Mouse (Mus musculus) lung, embryonic 15.5 days (tissue): ENCODE data around the gene Epha8. TPM values are rescaled to one million over a fixed set of nuclear protein-coding genes. Genes with fewer than 3 reads are reported as not detected.

Source experiments
- ATAC-seq: fragments of 200-750 bp; cut with Nextera tagmentation; 2 replicates; pipeline ENCODE4 v1.8.0; 2017; ENCODE audit warnings: moderate number of reproducible peaks, borderline replicate concordance; ENCODE audit not compliant: low FRiP score, low TSS enrichment; ENCODE audit errors: extremely low read depth
- H3K27ac ChIP-seq: fragments of 300-500 bp; sonication (generic); 2 replicates; pipeline ENCODE4 v1.5.1; 2015; ENCODE audit warnings: moderate library complexity, mild to moderate bottlenecking, inconsistent platforms
- H3K27me3 ChIP-seq: fragments of 300-500 bp; sonication (generic); 2 replicates; pipeline ENCODE4 v1.6.1; 2015; ENCODE audit warnings: inconsistent platforms
- H3K36me3 ChIP-seq: fragments of 300-500 bp; sonication (generic); 2 replicates; pipeline ENCODE4 v1.6.1; 2015; ENCODE audit warnings: inconsistent platforms
- H3K4me1 ChIP-seq: fragments of 300-500 bp; sonication (generic); 2 replicates; pipeline ENCODE4 v1.6.1; 2015; ENCODE audit warnings: inconsistent platforms
- H3K4me2 ChIP-seq: fragments of 300-500 bp; sonication (generic); 2 replicates; pipeline ENCODE4 v1.6.1; 2015; ENCODE audit warnings: inconsistent platforms, mild to moderate bottlenecking, moderate library complexity
- H3K4me3 ChIP-seq: fragments of 300-500 bp; sonication (generic); 2 replicates; pipeline ENCODE4 v1.5.1; 2015; ENCODE audit warnings: mild to moderate bottlenecking, inconsistent platforms
- H3K9ac ChIP-seq: fragments of 300-500 bp; sonication (generic); 2 replicates; pipeline ENCODE4 v1.6.1; 2015; ENCODE audit warnings: inconsistent platforms
- H3K9me3 ChIP-seq: fragments of 300-500 bp; sonication (generic); 2 replicates; pipeline ENCODE4 v1.6.1; 2016; ENCODE audit warnings: inconsistent platforms
- WGBS: fragments of 180-500 bp; shearing (Covaris S2); methylation state at CpG from one replicate; pipeline ENCODE4 v1.1.7; 2015; 5-methylcytosine and 5-hydroxymethylcytosine counted together
- polyA plus RNA-seq: library from polyadenylated mRNA; unstranded; fragments of >200 nt; fragmentation: Nextera tagmentation; extraction: Ambion mirVana; gene quantifications from 2 replicates; pipeline ENCODE4 v1.2.1, GENCODE M21; 2015

Gene Epha8
- polyA plus RNA-seq, 1 experiment from 2014 or later = 0.06 TPM

- H3K9me3 ChIP-seq = no peaks in the 10 kb centered on the region
- no peak overlapping the region for H3K9ac ChIP-seq
- ATAC-seq = peak; percentile 58; the same call in 1 of the 2 replicates
- no peak overlapping the region for H3K4me2 ChIP-seq
- peaks cover 14% of the 10 kb centered on the region for H3K4me1 ChIP-seq
- H3K27ac ChIP-seq = no peak overlapping the region
- WGBS = 30% methylated on average over 10 of the region's 10 CpGs
- peaks cover 91% of the 10 kb centered on the region for H3K27me3 ChIP-seq
- H3K36me3 ChIP-seq = no peaks in the 10 kb centered on the region
- H3K4me3 ChIP-seq = no peak overlapping the region
Measured at GRCm38 (mm10) chr4:136949266-136949989, 7.2 kb downstream of the Epha8 start.

GRCm38 (mm10) chr4:136945397-136945796 is 11.2 kb downstream of the Epha8 start:
- H3K4me3 ChIP-seq = no peak overlapping the region
- H3K4me2 ChIP-seq = no peak overlapping the region
- no peak for ATAC-seq
- H3K4me1 ChIP-seq = peaks cover 27% of the 10 kb centered on the region
- H3K27ac ChIP-seq = no peak overlapping the region
- H3K36me3 ChIP-seq = no peaks in the 10 kb centered on the region
- peaks cover 91% of the 10 kb centered on the region for H3K27me3 ChIP-seq
- H3K9me3 ChIP-seq = no peaks in the 10 kb centered on the region
- no peak overlapping the region for H3K9ac ChIP-seq
- WGBS = 55% methylated on average over 17 of the region's 17 CpGs

GRCm38 (mm10) chr4:136944558-136945350 is 11.9 kb downstream of the Epha8 start:
- no peak overlapping the region for H3K4me2 ChIP-seq
- H3K9ac ChIP-seq = no peak overlapping the region
- no peak overlapping the region for H3K27ac ChIP-seq
- no peak for ATAC-seq
- no peaks in the 10 kb centered on the region for H3K9me3 ChIP-seq
- no peaks in the 10 kb centered on the region for H3K36me3 ChIP-seq
- H3K27me3 ChIP-seq = peaks cover 91% of the 10 kb centered on the region
- 78% methylated on average over 11 of the region's 11 CpGs for WGBS
- H3K4me1 ChIP-seq = peaks cover 20% of the 10 kb centered on the region
- H3K4me3 ChIP-seq = no peak overlapping the region

GRCm38 (mm10) chr4:136943175-136943574 is 13.4 kb downstream of the Epha8 start:
- H3K27me3 ChIP-seq = peaks cover 96% of the 10 kb centered on the region
- H3K9me3 ChIP-seq = no peaks in the 10 kb centered on the region
- H3K4me3 ChIP-seq = no peak overlapping the region
- no peaks in the 10 kb centered on the region for H3K36me3 ChIP-seq
- 8% methylated on average over 13 of the region's 13 CpGs for whole genome bisulfite sequencing
- H3K4me2 ChIP-seq = no peak overlapping the region
- H3K4me1 ChIP-seq = peaks cover 13% of the 10 kb centered on the region
- no peak overlapping the region for H3K27ac ChIP-seq
- no peak for ATAC-seq
- no peak overlapping the region; the same call in 1 of the 2 replicates for H3K9ac ChIP-seq

- peaks cover 96% of the 10 kb centered on the region for H3K27me3 ChIP-seq
- H3K4me3 ChIP-seq = no peak overlapping the region
- H3K9ac ChIP-seq = no peak overlapping the region; the same call in 1 of the 2 replicates
- H3K4me1 ChIP-seq = peaks cover 13% of the 10 kb centered on the region
- WGBS = 17% methylated on average over 18 of the region's 18 CpGs
- H3K36me3 ChIP-seq = no peaks in the 10 kb centered on the region
- peak; percentile 76 for ATAC-seq
- H3K9me3 ChIP-seq = no peaks in the 10 kb centered on the region
- H3K27ac ChIP-seq = no peak overlapping the region
- H3K4me2 ChIP-seq = no peak overlapping the region
Measured at GRCm38 (mm10) chr4:136942761-136943160, 13.9 kb downstream of the Epha8 start.

- H3K4me3 ChIP-seq = no peak overlapping the region
- no peaks in the 10 kb centered on the region for H3K9me3 ChIP-seq
- ATAC-seq = no peak
- H3K4me1 ChIP-seq = peaks cover 16% of the 10 kb centered on the region
- no peak overlapping the region for H3K4me2 ChIP-seq
- no peaks in the 10 kb centered on the region for H3K36me3 ChIP-seq
- H3K9ac ChIP-seq = no peak overlapping the region
- H3K27me3 ChIP-seq = peaks cover 77% of the 10 kb centered on the region
- WGBS = 80% methylated on average over 5 of the region's 5 CpGs
- no peak overlapping the region for H3K27ac ChIP-seq
Measured at GRCm38 (mm10) chr4:136937935-136938334, 18.7 kb downstream of the Epha8 start.

- Histone ChIP-seq H3K36me3 (no peaks in the 10 kb centered on the region), H3K4me3 (no peak overlapping the region), H3K4me2 (no peak overlapping the region), H3K27me3 (peaks cover 77% of the 10 kb centered on the region), H3K27ac (no peak overlapping the region), H3K9ac (no peak overlapping the region), H3K4me1 (peaks cover 10% of the 10 kb centered on the region; the same call in 1 of the 2 replicates), H3K9me3 (no peaks in the 10 kb centered on the region)
- no peak for ATAC-seq
- WGBS = 60% methylated on average over 4 of the region's 4 CpGs
Measured at GRCm38 (mm10) chr4:136937344-136937743, 19.3 kb downstream of the Epha8 start.

GRCm38 (mm10) chr4:136934746-136935613 is 21.6 kb downstream of the Epha8 start:
- H3K4me1 ChIP-seq = peaks cover 8% of the 10 kb centered on the region; the same call in 1 of the 2 replicates
- H3K27ac ChIP-seq = no peak overlapping the region
- 40% methylated on average over 18 of the region's 18 CpGs for WGBS
- no peaks in the 10 kb centered on the region for H3K36me3 ChIP-seq
- no peak overlapping the region for H3K4me3 ChIP-seq
- no peak overlapping the region for H3K9ac ChIP-seq
- H3K9me3 ChIP-seq = no peaks in the 10 kb centered on the region
- H3K4me2 ChIP-seq = no peak overlapping the region
- peak; percentile 69; the same call in 1 of the 2 replicates for ATAC-seq
- peaks cover 75% of the 10 kb centered on the region for H3K27me3 ChIP-seq

- Histone ChIP-seq H3K4me1 (peaks cover 8% of the 10 kb centered on the region; the same call in 1 of the 2 replicates), H3K4me2 (no peak overlapping the region), H3K36me3 (no peaks in the 10 kb centered on the region), H3K27ac (no peak overlapping the region), H3K4me3 (no peak overlapping the region), H3K9ac (no peak overlapping the region), H3K9me3 (no peaks in the 10 kb centered on the region), H3K27me3 (peaks cover 82% of the 10 kb centered on the region)
- ATAC-seq = no peak
- WGBS = 61% methylated on average over 8 of the region's 8 CpGs
Measured at GRCm38 (mm10) chr4:136930474-136930873, 26.1 kb downstream of the Epha8 start.

GRCm38 (mm10) chr4:136928928-136929327 is 27.7 kb downstream of the Epha8 start:
- WGBS = 8% methylated on average over 5 of the region's 5 CpGs
- Histone ChIP-seq H3K36me3 (no peaks in the 10 kb centered on the region), H3K4me1 (no peaks in the 10 kb centered on the region), H3K27me3 (peaks cover 85% of the 10 kb centered on the region), H3K4me2 (no peak overlapping the region), H3K4me3 (no peak overlapping the region), H3K9me3 (no peaks in the 10 kb centered on the region), H3K27ac (no peak overlapping the region), H3K9ac (no peak overlapping the region)
- no peak for ATAC-seq

- WGBS = 15% methylated on average over 15 of the region's 15 CpGs
- no peak for ATAC-seq
- Histone ChIP-seq H3K4me2 (no peak overlapping the region), H3K4me1 (no peaks in the 10 kb centered on the region), H3K27me3 (peaks cover 64% of the 10 kb centered on the region), H3K4me3 (no peak overlapping the region), H3K27ac (no peak overlapping the region), H3K9me3 (no peaks in the 10 kb centered on the region), H3K36me3 (no peaks in the 10 kb centered on the region), H3K9ac (no peak overlapping the region)
Measured at GRCm38 (mm10) chr4:136925804-136926203, 30.8 kb downstream of the Epha8 start.
